In the genomic region with DNA sequence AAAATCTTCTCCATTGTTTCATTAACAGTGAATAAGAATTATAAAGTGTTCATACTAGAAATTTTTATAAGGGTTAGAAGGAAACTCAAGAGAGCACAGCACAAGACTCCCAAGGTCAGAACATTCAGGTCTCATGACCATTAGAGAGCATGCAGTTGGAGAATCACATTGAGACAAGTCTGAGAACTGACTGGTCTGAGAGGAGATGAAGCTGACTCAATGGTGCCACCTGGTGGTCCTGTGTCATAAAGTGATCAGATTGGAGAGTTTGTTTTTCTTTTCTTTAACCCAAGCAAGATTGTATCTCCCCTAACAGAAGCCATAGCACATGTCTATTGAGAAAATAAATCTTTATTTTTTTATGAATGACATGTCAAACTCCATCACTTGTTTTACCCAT, we compare ENCODE assay signal across 8 mouse cellular contexts.
DNase-seq lines count a peak whose midpoint lies in the region; ATAC-seq and TF ChIP-seq lines count a peak whose summit lies in the region.

No protein-coding gene starts in this region.

- peak; percentile 66 to 72 for TF ChIP-seq CTCF in CH12.LX (conservative IDR thresholded peaks at IDR 0.05 in 1 of 2, IDR thresholded peaks at IDR 0.05 in 1 of 2; ENCODE audit: low read depth in 2 of 2, low read length in 2 of 2)
- peak; percentile 77 for TF ChIP-seq CTCF in cortical plate, adult 2 months (IDR thresholded peaks at IDR 0.05; ENCODE audit: extremely low read depth, insufficient read depth, low read length)

- H3K9ac ChIP-seq in CH12.LX (ENCODE audit: insufficient read depth, low read depth), result no peak overlapping the region
- H3K9ac ChIP-seq in liver, embryonic 11.5 days (ENCODE audit: low read depth, low read length), result no peak overlapping the region
- no peak overlapping the region for H3K9ac ChIP-seq in neural tube, embryonic 13.5 days

- peak; percentile 43 for ATAC-seq in activated CD4-positive, CD25-positive, alpha-beta regulatory T cell, adult 4 months
- ATAC-seq in liver, embryonic 11.5 days (replicated peaks; ENCODE audit: low FRiP score), result 0 out of 2 replicates have a peak, but pooled peaks have one; percentile 31
- peak; percentile 50 for ATAC-seq in neural tube, embryonic 13.5 days (ENCODE audit: low read depth)

- no peak for TF ChIP-seq POLR2A in CH12.LX (IDR thresholded peaks at IDR 0.05; ENCODE audit: low read depth, low read length)
- TF ChIP-seq POLR2A in cortical plate, adult 2 months (IDR thresholded peaks at IDR 0.05; ENCODE audit: extremely low read depth, insufficient read depth, low read length), result no peak

- TF ChIP-seq RAD21 in CH12.LX (IDR thresholded peaks at IDR 0.05; ENCODE audit: low read depth, low read length), result peak; percentile 61

- no peak for TF ChIP-seq EP300 in CH12.LX (IDR thresholded peaks at IDR 0.05; ENCODE audit: low read length)

- in situ Hi-C loops in CH12.LX (cut with MboI; ENCODE audit: low pct_ligation_motif_present, low pct_unique_long_range_greater_than_20kb, low sequenced_read_pairs), result no loop called here

- DNase-seq in CH12.LX (ENCODE audit: extremely low read depth), result peak; percentile 74
- peak; percentile 75 for DNase-seq in heart, embryonic 10.5 days (ENCODE audit: low spot score)
- peak; percentile 43 to 78 for DNase-seq in kidney, postnatal 25 days
- DNase-seq in liver, embryonic 11.5 days (ENCODE audit: low spot score), result no peak
- DNase-seq in yolk sac, embryonic 10.5 days (ENCODE audit: low spot score), result peak; percentile 6

- dilution Hi-C loops in CH12.LX (cut with MboI; ENCODE audit: extremely low pct_ligation_motif_present, extremely low pct_unique_long_range_greater_than_20kb, low sequenced_read_pairs), result no loop called here

- no peaks in the 10 kb centered on the region for H3K79me2 ChIP-seq in CH12.LX (replicated peaks; ENCODE audit: control insufficient read depth, extremely low read depth, insufficient read depth, poor library complexity, severe bottlenecking)

- H3K27ac ChIP-seq in CH12.LX (ENCODE audit: insufficient read depth, low read depth), result no peak overlapping the region
- H3K27ac ChIP-seq in cortical plate, adult 2 months (ENCODE audit: insufficient read depth, low read length), result no peak overlapping the region
- H3K27ac ChIP-seq in heart, embryonic 10.5 days, result no peak overlapping the region
- no peak overlapping the region for H3K27ac ChIP-seq in liver, embryonic 11.5 days (ENCODE audit: low read depth, low read length)
- no peak overlapping the region for H3K27ac ChIP-seq in neural tube, embryonic 13.5 days (replicated peaks)

- no peaks in the 10 kb centered on the region for H3K36me3 ChIP-seq in CH12.LX (replicated peaks in 1 of 2; ENCODE audit: control insufficient read depth in 1 of 2, insufficient read depth in 1 of 2, low read length in 1 of 2)
- no peaks in the 10 kb centered on the region for H3K36me3 ChIP-seq in heart, embryonic 10.5 days
- no peaks in the 10 kb centered on the region for H3K36me3 ChIP-seq in liver, embryonic 11.5 days (ENCODE audit: control insufficient read depth, insufficient read depth, low read length)
- no peaks in the 10 kb centered on the region for H3K36me3 ChIP-seq in neural tube, embryonic 13.5 days

- no peaks in the 10 kb centered on the region for H3K27me3 ChIP-seq in CH12.LX (replicated peaks)
- no peaks in the 10 kb centered on the region for H3K27me3 ChIP-seq in heart, embryonic 10.5 days (ENCODE audit: insufficient read depth, poor library complexity, severe bottlenecking)
- no peaks in the 10 kb centered on the region for H3K27me3 ChIP-seq in liver, embryonic 11.5 days (replicated peaks; ENCODE audit: control insufficient read depth, insufficient read depth, low read length)
- no peaks in the 10 kb centered on the region for H3K27me3 ChIP-seq in neural tube, embryonic 13.5 days

- no peak overlapping the region for H3K4me3 ChIP-seq in CH12.LX (replicated peaks in 1 of 3; ENCODE audit: low read depth in 2 of 3, low read length in 2 of 3, poor library complexity in 1 of 3)
- H3K4me3 ChIP-seq in cortical plate, adult 2 months (ENCODE audit: insufficient read depth, low read length), result no peak overlapping the region
- H3K4me3 ChIP-seq in heart, embryonic 10.5 days, result no peak overlapping the region
- no peak overlapping the region for H3K4me3 ChIP-seq in liver, embryonic 11.5 days (ENCODE audit: low read depth, low read length)
- H3K4me3 ChIP-seq in neural tube, embryonic 13.5 days, result no peak overlapping the region

- H3K4me1 ChIP-seq in CH12.LX (ENCODE audit: control insufficient read depth in 1 of 2, insufficient read depth in 2 of 2), result peaks cover 0 to 3% of the 10 kb centered on the region in 2 experiments; a peak in 1 of 4 replicates
- H3K4me1 ChIP-seq in cortical plate, adult 2 months (ENCODE audit: control insufficient read depth, insufficient read depth, low read length), result no peaks in the 10 kb centered on the region
- H3K4me1 ChIP-seq in heart, embryonic 10.5 days, result no peaks in the 10 kb centered on the region
- no peaks in the 10 kb centered on the region for H3K4me1 ChIP-seq in liver, embryonic 11.5 days (replicated peaks; ENCODE audit: control insufficient read depth, insufficient read depth, low read length)
- H3K4me1 ChIP-seq in neural tube, embryonic 13.5 days (replicated peaks), result no peaks in the 10 kb centered on the region

- no peak overlapping the region for H3K4me2 ChIP-seq in CH12.LX (ENCODE audit: insufficient read depth, low read depth, poor library complexity, severe bottlenecking)
- H3K4me2 ChIP-seq in liver, embryonic 11.5 days, result no peak overlapping the region
- no peak overlapping the region for H3K4me2 ChIP-seq in neural tube, embryonic 13.5 days

- no peaks in the 10 kb centered on the region for H3K9me3 ChIP-seq in CH12.LX (replicated peaks; ENCODE audit: low read length)
- no peaks in the 10 kb centered on the region for H3K9me3 ChIP-seq in heart, embryonic 10.5 days
- H3K9me3 ChIP-seq in liver, embryonic 11.5 days (ENCODE audit: control insufficient read depth, low read length), result no peaks in the 10 kb centered on the region
- H3K9me3 ChIP-seq in neural tube, embryonic 13.5 days, result no peaks in the 10 kb centered on the region

TF ChIP-seq in CH12.LX, 34 proteins besides CTCF, POLR2A, EP300 and RAD21:
- TF ChIP-seq TCF12 (IDR thresholded peaks at IDR 0.05; ENCODE audit: low read depth, low read length) (no peak), RCOR1 (conservative IDR thresholded peaks at IDR 0.05; ENCODE audit: low read depth, low read length) (no peak), GABPA (IDR thresholded peaks at IDR 0.05; ENCODE audit: insufficient replicate concordance, low read depth, low read length) (no peak), SMC3 (IDR thresholded peaks at IDR 0.05; ENCODE audit: low read depth, low read length) (peak; percentile 55)
